8 mouse cellular contexts compared by ENCODE assay signal in the genomic region with DNA sequence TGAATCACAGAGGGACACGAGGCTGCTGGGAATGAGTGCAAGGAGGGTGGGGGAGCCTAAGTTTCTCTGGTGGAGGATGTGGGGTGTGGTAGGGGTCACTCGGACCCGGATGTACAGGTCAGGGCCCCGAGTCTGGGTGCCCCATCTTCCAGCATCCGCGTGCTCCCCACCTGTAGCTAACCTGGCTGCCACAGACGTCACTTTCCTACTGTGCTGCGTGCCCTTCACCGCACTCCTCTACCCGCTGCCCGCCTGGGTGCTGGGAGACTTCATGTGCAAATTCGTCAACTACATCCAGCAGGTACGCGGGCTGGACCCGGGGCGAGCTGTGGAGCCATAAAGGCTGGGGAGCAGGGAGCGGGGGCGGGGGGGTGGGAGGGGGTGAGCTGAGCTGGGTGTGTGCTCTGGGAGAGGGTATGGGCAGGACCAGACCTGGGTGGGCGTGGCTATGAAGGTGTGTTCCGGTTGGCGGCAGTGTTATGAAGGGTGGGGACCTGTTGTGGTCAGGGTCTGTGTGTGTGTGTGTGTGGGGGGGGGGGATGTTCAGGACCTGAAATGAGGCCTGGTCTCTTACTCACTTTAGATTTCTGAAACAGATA. TPM values are rescaled to one million over a fixed set of nuclear protein-coding genes. Genes with fewer than 3 reads are reported as not detected.
DNase-seq lines count a peak whose midpoint lies in the region; ATAC-seq and TF ChIP-seq lines count a peak whose summit lies in the region.
"Had no signal": no experiment of that assay in that cellular context is flagged by ENCODE, and none has a peak within 500 bp of the region (broad histone marks: within the 10 kb centered on the region; RNA-seq: fewer than 3 reads in every experiment).

No protein-coding gene starts in this region.

- H3K27me3 ChIP-seq in hindbrain, embryonic 10.5 days (ENCODE audit: insufficient read depth, poor library complexity, severe bottlenecking), result peaks cover 74% of the 10 kb centered on the region
- H3K27me3 ChIP-seq in hindbrain, embryonic 11.5 days (ENCODE audit: control insufficient read depth, insufficient read depth, low read length), result peaks cover 67% of the 10 kb centered on the region
- H3K27me3 ChIP-seq in ES-Bruce4 (ENCODE audit: control insufficient read depth, insufficient read depth, low read length, poor library complexity, severe bottlenecking), result no peaks in the 10 kb centered on the region
- peaks cover 66% of the 10 kb centered on the region for H3K27me3 ChIP-seq in embryonic facial prominence, embryonic 12.5 days
- H3K27me3 ChIP-seq in liver, postnatal 0 days (ENCODE audit: insufficient read depth, low read length), result peaks cover 56% of the 10 kb centered on the region

- peaks cover 71% of the 10 kb centered on the region for H3K4me1 ChIP-seq in hindbrain, embryonic 10.5 days (replicated peaks)
- H3K4me1 ChIP-seq in hindbrain, embryonic 11.5 days (replicated peaks; ENCODE audit: control insufficient read depth, insufficient read depth, low read length), result peaks cover 26% of the 10 kb centered on the region
- peaks cover 7% of the 10 kb centered on the region for H3K4me1 ChIP-seq in ES-Bruce4 (ENCODE audit: control insufficient read depth, insufficient read depth, low read length)
- peaks cover 53% of the 10 kb centered on the region for H3K4me1 ChIP-seq in embryonic facial prominence, embryonic 12.5 days
- H3K4me1 ChIP-seq in liver, postnatal 0 days (ENCODE audit: insufficient read depth), result peaks cover 56% of the 10 kb centered on the region

- H3K36me3 ChIP-seq in hindbrain, embryonic 10.5 days, result no peaks in the 10 kb centered on the region
- H3K36me3 ChIP-seq in hindbrain, embryonic 11.5 days (ENCODE audit: control insufficient read depth, insufficient read depth, low read length), result no peaks in the 10 kb centered on the region
- H3K36me3 ChIP-seq in ES-Bruce4 (ENCODE audit: control insufficient read depth, insufficient read depth, low read length, poor library complexity, severe bottlenecking), result no peaks in the 10 kb centered on the region
- H3K36me3 ChIP-seq in embryonic facial prominence, embryonic 12.5 days, result no peaks in the 10 kb centered on the region
- no peaks in the 10 kb centered on the region for H3K36me3 ChIP-seq in liver, postnatal 0 days (replicated peaks; ENCODE audit: insufficient read depth, low read length)

- no peak overlapping the region for H3K9ac ChIP-seq in hindbrain, embryonic 11.5 days (ENCODE audit: low read depth, low read length)
- H3K9ac ChIP-seq in ES-Bruce4 (ENCODE audit: low read depth, poor library complexity, severe bottlenecking), result no peak overlapping the region
- H3K9ac ChIP-seq in embryonic facial prominence, embryonic 12.5 days, result no peak overlapping the region
- H3K9ac ChIP-seq in liver, postnatal 0 days (replicated peaks), result no peak overlapping the region

- H3K9me3 ChIP-seq in hindbrain, embryonic 10.5 days, result no peaks in the 10 kb centered on the region
- no peaks in the 10 kb centered on the region for H3K9me3 ChIP-seq in hindbrain, embryonic 11.5 days (ENCODE audit: control insufficient read depth, low read length)
- H3K9me3 ChIP-seq in ES-Bruce4 (replicated peaks; ENCODE audit: control insufficient read depth, insufficient read depth, low read length, poor library complexity, severe bottlenecking), result no peaks in the 10 kb centered on the region
- H3K9me3 ChIP-seq in embryonic facial prominence, embryonic 12.5 days, result no peaks in the 10 kb centered on the region
- H3K9me3 ChIP-seq in liver, postnatal 0 days (ENCODE audit: low read length), result no peaks in the 10 kb centered on the region

- H3K4me2 ChIP-seq in hindbrain, embryonic 11.5 days (replicated peaks; ENCODE audit: low read depth, low read length), result no peak overlapping the region
- H3K4me2 ChIP-seq in embryonic facial prominence, embryonic 12.5 days (replicated peaks), result peak overlapping the region; percentile 35
- peak overlapping the region; percentile 38; the same call in 1 of the 2 replicates for H3K4me2 ChIP-seq in liver, postnatal 0 days (ENCODE audit: low read depth, low read length)

- TF ChIP-seq POLR2A in ES-Bruce4 (IDR thresholded peaks at IDR 0.05; ENCODE audit: insufficient read depth, low read length), result no peak

- 4% methylated on average over 20 of the region's 21 CpGs for WGBS in hindbrain, embryonic 10.5 days
- 5% methylated on average over 21 of the region's 21 CpGs for WGBS in hindbrain, embryonic 11.5 days
- WGBS in embryonic facial prominence, embryonic 12.5 days, result 2% methylated on average over 21 of the region's 21 CpGs
- WGBS in liver, postnatal 0 days (ENCODE audit: insufficient replicate concordance), result 15% methylated on average over 19 of the region's 21 CpGs

- DNase-seq in hindbrain, embryonic 10.5 days (ENCODE audit: low spot score), result no peak
- no peak for DNase-seq in hindbrain, embryonic 11.5 days (ENCODE audit: low spot score)
- no peak for DNase-seq in liver, postnatal 0 days
- DNase-seq in frontal cortex, postnatal 14 days (ENCODE audit: low spot score in 2 of 2), result no peak
- DNase-seq in adipocyte (ENCODE audit: low spot score), result no peak
- DNase-seq: adrenal gland, postnatal 10 days had no signal

- no peak overlapping the region for H3K27ac ChIP-seq in hindbrain, embryonic 10.5 days
- H3K27ac ChIP-seq in hindbrain, embryonic 11.5 days (ENCODE audit: low read depth, low read length), result no peak overlapping the region
- no peak overlapping the region for H3K27ac ChIP-seq in ES-Bruce4 (ENCODE audit: insufficient read depth, low read length)
- no peak overlapping the region for H3K27ac ChIP-seq in embryonic facial prominence, embryonic 12.5 days
- H3K27ac ChIP-seq in liver, postnatal 0 days (ENCODE audit: low read depth), result no peak overlapping the region

- no peak for TF ChIP-seq EP300 in ES-Bruce4 (IDR thresholded peaks at IDR 0.05; ENCODE audit: insufficient read depth, low read depth, low read length)
- no peak for TF ChIP-seq EP300 in liver, postnatal 0 days (IDR thresholded peaks at IDR 0.05; ENCODE audit: low read depth)

- TF ChIP-seq CTCF in ES-Bruce4 (IDR thresholded peaks at IDR 0.05; ENCODE audit: low read depth, low read length), result no peak
- TF ChIP-seq CTCF in liver, postnatal 0 days (IDR thresholded peaks at IDR 0.05; ENCODE audit: low read depth), result no peak

- ATAC-seq in hindbrain, embryonic 11.5 days (ENCODE audit: low FRiP score), result no peak
- ATAC-seq in embryonic facial prominence, embryonic 12.5 days (ENCODE audit: insufficient number of reproducible peaks, insufficient read depth, low FRiP score, low TSS enrichment), result no peak
- no peak for ATAC-seq in liver, postnatal 0 days

- peak overlapping the region; percentile 44 for H3K4me3 ChIP-seq in hindbrain, embryonic 10.5 days
- H3K4me3 ChIP-seq in hindbrain, embryonic 11.5 days (ENCODE audit: low read depth, low read length), result no peak overlapping the region
- peak overlapping the region; percentile 64 for H3K4me3 ChIP-seq in ES-Bruce4 (ENCODE audit: low read depth, low read length)
- peak overlapping the region; percentile 17; the same call in 1 of the 2 replicates for H3K4me3 ChIP-seq in embryonic facial prominence, embryonic 12.5 days
- H3K4me3 ChIP-seq in liver, postnatal 0 days (ENCODE audit: low read depth, low read length), result no peak overlapping the region

RNA-seq across cellular contexts. Expression of a gene that starts 1.7 kb away (rescaled TPM):
- polyA plus RNA-seq in hindbrain, embryonic 10.5 days (2016; fragmentation: Nextera tagmentation; extraction: Ambion mirVana), result 130 and 152 TPM in 2 replicates
- polyA plus RNA-seq in hindbrain, embryonic 11.5 days (2014; fragmentation: Nextera tagmentation; extraction: Ambion mirVana), result 131 and 139 TPM in 2 replicates
- 49.4 and 56.5 TPM in 2 replicates for polyA plus RNA-seq in ES-Bruce4 (2011; ENCODE audit: insufficient read depth, insufficient read length, low read depth, missing spikeins)
- 159 and 166 TPM in 2 replicates for polyA plus RNA-seq in embryonic facial prominence, embryonic 12.5 days (2016; fragmentation: Nextera tagmentation; extraction: Ambion mirVana)
- 47.3 and 51.7 TPM in 2 replicates for polyA plus RNA-seq in liver, postnatal 0 days (2015; fragmentation: Nextera tagmentation; extraction: Ambion mirVana)

RNA-seq across cellular contexts. Expression of a gene that starts 2.6 kb away (rescaled TPM):
- 0.72 and 0.80 TPM in 2 replicates for polyA plus RNA-seq in hindbrain, embryonic 10.5 days (2016; fragmentation: Nextera tagmentation; extraction: Ambion mirVana)
- 0.26 and 0.36 TPM in 2 replicates for polyA plus RNA-seq in hindbrain, embryonic 11.5 days (2014; fragmentation: Nextera tagmentation; extraction: Ambion mirVana)
- 0.25 and 1.2 TPM in 2 replicates for polyA plus RNA-seq in ES-Bruce4 (2011; ENCODE audit: insufficient read depth, insufficient read length, low read depth, missing spikeins)
- 0.85 and 1.4 TPM in 2 replicates for polyA plus RNA-seq in embryonic facial prominence, embryonic 12.5 days (2016; fragmentation: Nextera tagmentation; extraction: Ambion mirVana)
- 0.18 and 0.34 TPM in 2 replicates for polyA plus RNA-seq in liver, postnatal 0 days (2015; fragmentation: Nextera tagmentation; extraction: Ambion mirVana)

RNA-seq across cellular contexts. Expression of a gene that starts 7.5 kb away (rescaled TPM):
- 11.1 and 15.0 TPM in 2 replicates for polyA plus RNA-seq in hindbrain, embryonic 10.5 days (2016; fragmentation: Nextera tagmentation; extraction: Ambion mirVana)
- polyA plus RNA-seq in hindbrain, embryonic 11.5 days (2014; fragmentation: Nextera tagmentation; extraction: Ambion mirVana), result 4.9 and 9.0 TPM in 2 replicates
- polyA plus RNA-seq in ES-Bruce4 (2011; ENCODE audit: insufficient read depth, insufficient read length, low read depth, missing spikeins), result 31.1 and 36.5 TPM in 2 replicates
- 4.9 and 6.6 TPM in 2 replicates for polyA plus RNA-seq in embryonic facial prominence, embryonic 12.5 days (2016; fragmentation: Nextera tagmentation; extraction: Ambion mirVana)
- 4.5 and 5.5 TPM in 2 replicates for polyA plus RNA-seq in liver, postnatal 0 days (2015; fragmentation: Nextera tagmentation; extraction: Ambion mirVana)

RNA-seq across cellular contexts. Expression of a gene that starts 8.7 kb away (rescaled TPM):
- 2.6 and 4.5 TPM in 2 replicates for polyA plus RNA-seq in hindbrain, embryonic 10.5 days (2016; fragmentation: Nextera tagmentation; extraction: Ambion mirVana)
- 23.6 and 25.3 TPM in 2 replicates for polyA plus RNA-seq in hindbrain, embryonic 11.5 days (2014; fragmentation: Nextera tagmentation; extraction: Ambion mirVana)
- not detected in 2 replicates for polyA plus RNA-seq in ES-Bruce4 (2011; ENCODE audit: insufficient read depth, insufficient read length, low read depth, missing spikeins)
- 5.0 and 18.8 TPM in 2 replicates for polyA plus RNA-seq in embryonic facial prominence, embryonic 12.5 days (2016; fragmentation: Nextera tagmentation; extraction: Ambion mirVana)
- 4.6 TPM in 1 of 2 replicates, not detected in the other for polyA plus RNA-seq in liver, postnatal 0 days (2015; fragmentation: Nextera tagmentation; extraction: Ambion mirVana)

RNA-seq across cellular contexts. Expression of a gene that starts 10.6 kb away (rescaled TPM):
- polyA plus RNA-seq in hindbrain, embryonic 10.5 days (2016; fragmentation: Nextera tagmentation; extraction: Ambion mirVana), result 68.3 and 77.3 TPM in 2 replicates
- polyA plus RNA-seq in hindbrain, embryonic 11.5 days (2014; fragmentation: Nextera tagmentation; extraction: Ambion mirVana), result 33.7 and 41.8 TPM in 2 replicates
- polyA plus RNA-seq in ES-Bruce4 (2011; ENCODE audit: insufficient read depth, insufficient read length, low read depth, missing spikeins), result 17.4 and 17.5 TPM in 2 replicates
- polyA plus RNA-seq in embryonic facial prominence, embryonic 12.5 days (2016; fragmentation: Nextera tagmentation; extraction: Ambion mirVana), result 60.4 and 60.9 TPM in 2 replicates
- 13.5 and 14.3 TPM in 2 replicates for polyA plus RNA-seq in liver, postnatal 0 days (2015; fragmentation: Nextera tagmentation; extraction: Ambion mirVana)

Comparison
In these comparisons a context has a peak if more than half of its experiments do, and no peak if none do; other contexts are left out.
1. H3K4me3 ChIP-seq: peak in hindbrain, embryonic 10.5 days (single experiment), ES-Bruce4 (single experiment) and embryonic facial prominence, embryonic 12.5 days (single experiment); none in hindbrain, embryonic 11.5 days (single experiment) and liver, postnatal 0 days (single experiment).